Mouse (Mus musculus) intestine, postnatal 0 days (tissue): ENCODE results near the gene Abhd4. TPM values are rescaled to one million over a fixed set of nuclear protein-coding genes. Genes with fewer than 3 reads are reported as not detected.
"Not testable (repeated sequence)": the region's sequence is repeated elsewhere in the genome, so short reads cannot be mapped to it uniquely, and the experiment has no call there.

Experiments used
- ATAC-seq: fragments of 200-750 bp; cut with Nextera tagmentation; 2 replicates; pipeline ENCODE4 v1.8.0; 2017; ENCODE audit warnings: mild to moderate bottlenecking, moderate TSS enrichment, moderate library complexity
- H3K27ac ChIP-seq: fragments of 300-500 bp; sonication (generic); 2 replicates; pipeline ENCODE4 v1.5.1; 2014; ENCODE audit warnings: mild to moderate bottlenecking, low read depth, low read length, moderate library complexity
- H3K27me3 ChIP-seq: fragments of 300-500 bp; sonication (generic); replicated peaks from 2 replicates; pipeline ENCODE4 v1.6.1; 2014; ENCODE audit warnings: low read length, mixed read lengths; ENCODE audit not compliant: control insufficient read depth, insufficient read depth
- H3K36me3 ChIP-seq: fragments of 300-500 bp; sonication (generic); 2 replicates; pipeline ENCODE4 v1.6.1; 2014; ENCODE audit warnings: mild to moderate bottlenecking, moderate library complexity; ENCODE audit not compliant: control insufficient read depth, insufficient read depth
- H3K4me1 ChIP-seq: fragments of 300-500 bp; sonication (generic); replicated peaks from 2 replicates; pipeline ENCODE4 v1.6.1; 2014; ENCODE audit warnings: antibody characterized with exemption, low read length, mixed read lengths; ENCODE audit not compliant: control insufficient read depth, insufficient read depth
- H3K4me2 ChIP-seq: fragments of 300-500 bp; sonication (generic); replicated peaks from 2 replicates; pipeline ENCODE4 v1.6.1; 2014; ENCODE audit warnings: low read depth, mild to moderate bottlenecking, moderate library complexity
- H3K4me3 ChIP-seq: fragments of 300-500 bp; sonication (generic); 2 replicates; pipeline ENCODE4 v1.5.1; 2014; ENCODE audit warnings: low read depth, low read length
- H3K9ac ChIP-seq: fragments of 300-500 bp; sonication (generic); 2 replicates; pipeline ENCODE4 v1.6.1; 2014; ENCODE audit warnings: mild to moderate bottlenecking, low read depth, low read length
- H3K9me3 ChIP-seq: fragments of 300-500 bp; sonication (generic); 2 replicates; pipeline ENCODE4 v1.6.1; 2016; ENCODE audit warnings: mixed run types; ENCODE audit not compliant: control insufficient read depth
- CTCF ChIP-seq: sonication (generic); IDR thresholded peaks from 2 replicates; pipeline ENCODE4 v1.5.1; 2016; ENCODE audit warnings: low read depth, mild to moderate bottlenecking, control low read depth, antibody characterized with exemption, moderate library complexity
- WGBS: fragments of 180-500 bp; shearing (Covaris S2); extraction: QIAGEN DNeasy Blood & Tissue Kit; methylation state at CpG from one replicate; pipeline ENCODE4 v1.1.7; 2014; 5-methylcytosine and 5-hydroxymethylcytosine counted together
- polyA plus RNA-seq: library from polyadenylated mRNA; unstranded; fragments of >200 nt; fragmentation: Nextera tagmentation; extraction: Ambion mirVana; gene quantifications from 2 replicates; pipeline ENCODE4 v1.2.1, GENCODE M21; 2015

The Abhd4 gene
- polyA plus RNA-seq, 1 experiment from 2014 or later: 38.3 TPM

- Histone ChIP-seq H3K27me3 (no peaks in the 10 kb centered on the region), H3K4me1 (peaks cover 19% of the 10 kb centered on the region; the same call in 1 of the 2 replicates), H3K4me3 (no peak overlapping the region), H3K27ac (peak overlapping the region; percentile 6; the same call in 1 of the 2 replicates), H3K4me2 (peak overlapping the region; percentile 75; the same call in 1 of the 2 replicates), H3K36me3 (no peaks in the 10 kb centered on the region), H3K9me3 (no peaks in the 10 kb centered on the region), H3K9ac (no peak overlapping the region)
- whole genome bisulfite sequencing: 42% methylated on average over 25 of the region's 25 CpGs
- no peak for TF ChIP-seq CTCF
- no peak for ATAC-seq
Observed at GRCm38 (mm10) chr14:54228933-54229713, 24.9 kb upstream of the Abhd4 start.

- H3K27me3 ChIP-seq, H3K27ac ChIP-seq, H3K9ac ChIP-seq, H3K4me3 ChIP-seq, H3K36me3 ChIP-seq, ATAC-seq, H3K9me3 ChIP-seq, H3K4me2 ChIP-seq: not testable (repeated sequence)
- WGBS: 90% methylated on average over 4 of the region's 4 CpGs
- H3K4me1 ChIP-seq: peaks cover 19% of the 10 kb centered on the region; the same call in 1 of the 2 replicates
Observed at GRCm38 (mm10) chr14:54229849-54230248, 24.1 kb upstream of the Abhd4 start.

- H3K4me1 ChIP-seq: peaks cover 19% of the 10 kb centered on the region; the same call in 1 of the 2 replicates
- H3K27ac ChIP-seq: peak overlapping the region; percentile 87
- peaks cover 6% of the 10 kb centered on the region; the same call in 1 of the 2 replicates for H3K36me3 ChIP-seq
- no peak overlapping the region for H3K9ac ChIP-seq
- H3K27me3 ChIP-seq: no peaks in the 10 kb centered on the region
- no peaks in the 10 kb centered on the region for H3K9me3 ChIP-seq
- H3K4me2 ChIP-seq: peak overlapping the region; percentile 39
- ATAC-seq: no peak
- 56% methylated on average over 14 of the region's 14 CpGs for WGBS
- no peak overlapping the region for H3K4me3 ChIP-seq
- TF ChIP-seq CTCF: no peak
Observed at GRCm38 (mm10) chr14:54230638-54231150, 23.3 kb upstream of the Abhd4 start.

GRCm38 (mm10) chr14:54231176-54231956 lies 22.6 kb upstream of the Abhd4 start:
- Histone ChIP-seq H3K27ac (peak overlapping the region; percentile 87), H3K9me3 (no peaks in the 10 kb centered on the region), H3K36me3 (peaks cover 9% of the 10 kb centered on the region; the same call in 1 of the 2 replicates), H3K27me3 (no peaks in the 10 kb centered on the region), H3K4me2 (peak overlapping the region; percentile 39), H3K4me3 (no peak overlapping the region), H3K9ac (no peak overlapping the region), H3K4me1 (peaks cover 19% of the 10 kb centered on the region; the same call in 1 of the 2 replicates)
- WGBS: 37% methylated on average over 21 of the region's 21 CpGs
- no peak for ATAC-seq
- TF ChIP-seq CTCF: no peak

- Histone ChIP-seq H3K4me1 (peaks cover 19% of the 10 kb centered on the region; the same call in 1 of the 2 replicates), H3K4me3 (no peak overlapping the region), H3K36me3 (peaks cover 9% of the 10 kb centered on the region), H3K9me3 (no peaks in the 10 kb centered on the region), H3K9ac (no peak overlapping the region), H3K27me3 (no peaks in the 10 kb centered on the region), H3K4me2 (peak overlapping the region; percentile 18), H3K27ac (peak overlapping the region; percentile 87)
- peak; percentile 58 for ATAC-seq
- WGBS: 26% methylated on average over 9 of the region's 9 CpGs
- TF ChIP-seq CTCF: no peak
Observed at GRCm38 (mm10) chr14:54232143-54232542, 21.8 kb upstream of the Abhd4 start.
